Mouse (Mus musculus): Measurements from ENCODE around the gene Olfr283. TPM values are rescaled to one million over a fixed set of nuclear protein-coding genes. Genes with fewer than 3 reads are reported as not detected.

Olfr283 gene
- total RNA-seq, 2 experiments from 2014 or later = not detected

Other genes starting within 250 kb of the Olfr283 start
- gene Asb8, start 215.3 kb downstream of the Olfr283 start, total RNA-seq (2021) = 100 to 1,000 TPM; 113 to 114 TPM
- gene Ccdc184, start 213.8 kb downstream of the Olfr283 start, total RNA-seq (2021) = not detected
- not detected for gene Olfr288, start 185.4 kb downstream of the Olfr283 start, total RNA-seq (2021)
- not detected for gene Gm44579, start 160.0 kb downstream of the Olfr283 start, total RNA-seq (2021)
- not detected for gene Olfr287, start 159.9 kb downstream of the Olfr283 start, total RNA-seq (2021)
- gene Olfr286, start 146.5 kb downstream of the Olfr283 start, total RNA-seq (2021) = not detected
- not detected for gene H1fnt, start 123.7 kb downstream of the Olfr283 start, total RNA-seq (2021)
- 10 to 100 TPM in 1 of 2 experiments, 1 to 10 TPM in 1; 9.5 to 14.4 TPM for gene Zfp641, start 84.8 kb downstream of the Olfr283 start, total RNA-seq (2021)
- gene Olfr285, start 63.6 kb downstream of the Olfr283 start, total RNA-seq (2021) = not detected
- gene Olfr284, start 40.0 kb downstream of the Olfr283 start, total RNA-seq (2021) = not detected
- not detected for gene Olfr282, start 50.3 kb upstream of the Olfr283 start, total RNA-seq (2021)
- gene Olfr281, start 71.6 kb upstream of the Olfr283 start, total RNA-seq (2021) = not detected
- not detected for gene OR5BS1P, start 89.0 kb upstream of the Olfr283 start, total RNA-seq (2021)
- gene Lalba, start 101.8 kb upstream of the Olfr283 start, total RNA-seq (2021) = not detected
- gene Olfr279, start 111.5 kb upstream of the Olfr283 start, total RNA-seq (2021) = not detected
- gene Kansl2, start 153.3 kb upstream of the Olfr283 start, total RNA-seq (2021) = 10 to 100 TPM; 60.8 to 60.9 TPM
- 10 to 100 TPM; 21.1 to 24.3 TPM for gene Ccnt1, start 190.0 kb upstream of the Olfr283 start, total RNA-seq (2021)
- under 1 TPM in 1 of 2 experiments, not detected in 1; 0.91 TPM for gene 4930415O20Rik, start 190.1 kb upstream of the Olfr283 start, total RNA-seq (2021)
- 10 to 100 TPM; 14.3 to 17.9 TPM for gene Adcy6, start 229.1 kb upstream of the Olfr283 start, total RNA-seq (2021)
- under 1 TPM; 0.64 to 0.85 TPM for gene Cacnb3, start 249.9 kb upstream of the Olfr283 start, total RNA-seq (2021)

Data from gastrocnemius, adult 18-20 months (tissue).